Mouse (Mus musculus) C2C12 (cell line): ENCODE measurements around the gene Arpp19.

Source experiments
- CEBPB ChIP-seq: IDR thresholded peaks from one replicate; pipeline ENCODE4 v1.6.1; 2011; ENCODE audit warnings: low read depth, mild to moderate bottlenecking, control low read depth, moderate library complexity
- CTCF ChIP-seq: IDR thresholded peaks from one replicate; pipeline ENCODE4 v1.5.1; 2011; ENCODE audit not compliant: control insufficient read depth, insufficient read depth, insufficient read length
- FOSL1 ChIP-seq: IDR thresholded peaks from one replicate; pipeline ENCODE4 v1.8.0; 2011; ENCODE audit warnings: mild to moderate bottlenecking, low read length; ENCODE audit not compliant: poor library complexity, insufficient read depth, severe bottlenecking
- MAX ChIP-seq: IDR thresholded peaks from one replicate; pipeline ENCODE4 v1.6.1; 2011; ENCODE audit warnings: mild to moderate bottlenecking, control low read depth
- MYOG ChIP-seq: IDR thresholded peaks from one replicate; pipeline ENCODE4 v1.6.1; 2011; ENCODE audit not compliant: control insufficient read depth, insufficient read length; ENCODE audit errors: extremely low read depth
- USF1 ChIP-seq: IDR thresholded peaks from one replicate; pipeline ENCODE4 v1.6.1; 2011; ENCODE audit warnings: low read depth, mild to moderate bottlenecking, control low read depth, moderate library complexity

DNA sequence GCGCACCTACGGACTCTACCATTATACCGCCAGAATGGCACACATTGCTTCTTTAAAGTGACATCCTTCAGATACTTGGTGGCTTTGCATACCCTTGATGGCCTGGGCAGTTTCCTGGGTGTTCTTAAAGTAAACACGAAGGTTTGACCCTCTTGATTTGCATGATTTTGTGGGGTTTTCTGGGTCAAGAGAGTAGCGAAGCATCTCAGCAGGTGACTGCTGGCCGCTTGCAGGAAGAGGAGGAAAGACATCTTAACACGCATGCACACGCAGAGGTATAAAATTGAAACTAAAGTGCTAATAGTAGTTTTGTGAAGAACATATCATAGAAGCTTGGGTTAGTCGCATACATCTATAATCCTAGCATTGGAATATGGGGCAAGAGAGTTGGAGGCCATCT is 61.5 kb downstream of the Arpp19 start:
- TF ChIP-seq CTCF = no peak
- no peak for TF ChIP-seq USF1
- TF ChIP-seq MAX = no peak
- no peak for TF ChIP-seq MYOG
- no peak for TF ChIP-seq CEBPB
- no peak for TF ChIP-seq FOSL1
